Mouse (Mus musculus): ENCODE data around the gene Mfap5. TPM values are rescaled to one million over a fixed set of nuclear protein-coding genes. Genes with fewer than 3 reads are reported as not detected.
"Not testable (repeated sequence)": the region's sequence is repeated elsewhere in the genome, so short reads cannot be mapped to it uniquely, and the experiment has no call there.

Gene Mfap5
- polyA plus RNA-seq, 1 experiment from 2014 or later, result 58.9 TPM

DNA sequence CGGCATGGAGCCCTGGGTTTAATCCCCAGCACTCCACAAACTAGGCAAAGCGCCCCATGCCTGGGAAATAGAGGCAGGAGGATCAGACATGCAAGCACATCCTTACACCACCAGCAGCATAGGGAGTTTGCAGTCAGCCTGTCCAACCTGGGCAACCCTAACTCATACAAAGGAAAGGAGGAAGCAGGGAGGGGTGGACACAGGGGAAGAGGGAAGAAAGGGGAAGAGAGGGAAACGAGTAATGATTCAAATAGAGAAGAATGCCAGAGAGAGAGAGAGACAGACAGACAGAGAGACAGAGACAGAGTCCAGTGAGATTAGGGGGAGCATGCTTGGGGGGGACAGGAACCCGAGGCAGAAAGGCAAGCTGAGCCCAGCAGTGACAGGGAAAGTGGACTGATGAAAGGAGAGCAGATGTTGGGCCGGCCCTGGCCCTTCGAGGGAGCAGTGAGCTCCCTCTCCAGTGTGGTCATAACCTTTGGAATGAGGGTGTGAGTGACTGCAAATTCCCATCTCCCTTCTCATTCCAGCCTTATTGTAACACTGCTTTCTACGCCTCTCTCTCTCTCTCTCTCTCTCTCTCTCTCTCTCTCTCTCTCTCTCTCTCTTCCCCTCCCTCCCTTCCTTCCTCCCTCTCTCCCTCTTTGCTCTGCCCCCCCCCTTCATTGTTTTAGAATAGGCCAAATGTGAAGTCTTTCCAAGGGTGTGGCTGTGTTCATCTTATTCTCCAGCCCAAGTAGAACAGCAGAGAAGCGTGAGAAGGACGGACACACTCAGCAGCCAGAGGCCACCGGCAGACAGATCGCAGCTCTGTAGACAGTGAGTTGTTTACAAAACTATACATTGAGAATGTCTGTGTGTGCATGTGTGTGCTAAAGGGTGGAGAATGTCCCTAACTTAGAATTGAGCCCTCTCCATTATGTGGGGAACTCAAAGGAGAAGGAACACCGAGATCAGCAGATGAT lies 7.6 kb downstream of the Mfap5 start:
- no peak for DNase-seq (ENCODE audit: low spot score)

GRCm38 (mm10) chr6:122514312-122514711 lies 8.7 kb downstream of the Mfap5 start:
- no peak for DNase-seq (ENCODE audit: low spot score)

- DNase-seq (ENCODE audit: low spot score), result not testable (repeated sequence)
These were observed 10.1 kb downstream of the Mfap5 start for GRCm38 (mm10) chr6:122515762-122516161.

DNA sequence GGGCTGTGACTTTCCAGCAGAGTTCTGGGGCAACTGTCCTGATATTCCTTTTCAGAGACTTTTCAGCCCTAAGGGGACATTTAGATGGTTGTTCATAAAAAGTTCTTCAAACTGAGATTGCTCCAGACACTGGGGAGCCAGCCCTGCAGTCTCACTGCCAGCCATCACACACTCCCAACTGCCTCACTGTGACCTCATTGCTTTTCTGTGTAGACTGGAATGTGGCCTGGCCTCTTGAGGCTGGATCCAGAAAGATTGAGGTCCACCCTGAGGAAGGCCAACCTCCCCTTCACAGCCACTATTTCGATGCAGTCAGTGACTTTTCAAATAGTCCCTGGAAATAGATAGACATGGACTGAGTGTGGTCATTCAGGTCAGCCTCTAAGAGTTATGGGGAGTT lies 12.0 kb downstream of the Mfap5 start:
- DNase-seq (ENCODE audit: low spot score), result no peak

DNA sequence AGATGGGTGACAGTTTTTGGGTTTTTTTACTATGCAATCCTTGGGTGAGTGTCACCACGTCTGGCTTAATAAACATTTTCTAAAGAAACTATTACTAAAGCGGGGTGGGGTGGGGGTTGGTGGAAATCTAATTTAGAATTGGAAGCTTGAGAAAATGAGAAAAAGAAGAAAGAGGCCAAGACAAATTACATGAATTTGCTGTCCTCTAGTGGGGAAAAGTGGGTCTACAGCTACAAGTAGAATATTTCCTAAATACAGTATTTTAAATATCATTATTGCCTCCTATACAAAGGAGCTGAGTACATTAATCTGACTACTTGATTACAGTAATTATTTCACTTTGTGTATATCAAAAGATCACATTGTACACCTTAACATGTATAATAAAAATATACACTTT lies 13.7 kb downstream of the Mfap5 start:
- peak; percentile 21 for DNase-seq (ENCODE audit: low spot score)

GRCm38 (mm10) chr6:122522595-122522994 lies 16.9 kb downstream of the Mfap5 start:
- DNase-seq (ENCODE audit: low spot score), result peak; percentile 27

- no peak for DNase-seq (ENCODE audit: low spot score)
These were observed 17.6 kb downstream of the Mfap5 start for GRCm38 (mm10) chr6:122523289-122523688.

DNA sequence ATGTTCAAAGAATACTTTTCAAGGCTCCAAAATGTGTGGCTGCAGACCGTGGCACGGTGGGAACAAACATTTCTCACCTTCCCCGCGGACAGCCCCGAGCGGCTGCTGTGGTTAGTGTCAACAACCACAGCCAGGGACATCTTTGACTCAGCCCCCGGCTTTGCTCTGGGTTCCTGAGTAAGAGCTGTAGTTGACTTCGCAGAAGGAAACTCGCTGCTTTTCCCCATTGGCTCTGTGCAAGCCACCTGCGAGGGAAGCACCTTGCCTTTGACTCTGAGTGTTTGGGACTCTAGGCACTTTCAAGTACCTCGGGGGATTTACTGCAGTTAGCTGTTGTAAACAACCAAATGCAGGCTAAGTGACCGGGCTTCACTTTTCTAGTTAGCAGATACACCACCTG lies 22.0 kb downstream of the Mfap5 start:
- peak; percentile 26 for DNase-seq (ENCODE audit: low spot score)

GRCm38 (mm10) chr6:122528136-122528535 lies 22.5 kb downstream of the Mfap5 start:
- DNase-seq (ENCODE audit: low spot score), result no peak

DNA sequence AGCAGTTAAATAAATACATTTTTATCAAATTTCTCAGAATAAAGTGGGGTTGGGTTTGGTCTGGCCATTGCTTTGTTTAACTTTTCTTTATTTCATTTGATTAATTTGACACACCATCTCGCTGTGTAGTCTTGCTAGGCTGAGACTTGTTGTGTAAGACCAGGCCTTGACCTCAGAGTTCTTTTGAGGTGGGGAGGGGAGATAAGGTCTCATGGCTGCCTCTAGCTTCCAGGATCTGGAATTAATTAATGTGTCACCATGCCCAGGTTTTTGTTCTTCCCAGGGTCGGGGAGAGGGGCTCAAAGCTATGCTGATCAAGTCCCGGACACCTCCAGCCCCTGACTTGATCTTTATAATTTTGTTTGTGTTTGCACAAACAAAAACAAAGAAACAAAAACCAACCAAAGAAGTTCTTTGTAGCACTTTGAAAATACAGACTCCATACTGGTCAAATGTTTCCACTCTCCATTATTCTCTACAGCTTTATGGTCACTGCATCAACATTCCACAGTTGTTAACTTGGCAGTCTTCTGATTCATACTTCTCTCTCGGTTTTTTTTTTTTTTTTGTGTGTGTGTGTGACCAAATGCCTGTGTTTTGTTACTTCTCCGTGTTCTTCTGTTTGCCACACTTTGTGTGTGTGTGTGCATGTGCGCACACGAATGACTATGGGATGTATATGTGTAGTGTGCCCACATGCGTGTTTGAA lies 26.0 kb downstream of the Mfap5 start:
- no peak for DNase-seq (ENCODE audit: low spot score)

GRCm38 (mm10) chr6:122532883-122533302 lies 27.2 kb downstream of the Mfap5 start:
- peak; percentile 51 for DNase-seq (ENCODE audit: low spot score)

DNA sequence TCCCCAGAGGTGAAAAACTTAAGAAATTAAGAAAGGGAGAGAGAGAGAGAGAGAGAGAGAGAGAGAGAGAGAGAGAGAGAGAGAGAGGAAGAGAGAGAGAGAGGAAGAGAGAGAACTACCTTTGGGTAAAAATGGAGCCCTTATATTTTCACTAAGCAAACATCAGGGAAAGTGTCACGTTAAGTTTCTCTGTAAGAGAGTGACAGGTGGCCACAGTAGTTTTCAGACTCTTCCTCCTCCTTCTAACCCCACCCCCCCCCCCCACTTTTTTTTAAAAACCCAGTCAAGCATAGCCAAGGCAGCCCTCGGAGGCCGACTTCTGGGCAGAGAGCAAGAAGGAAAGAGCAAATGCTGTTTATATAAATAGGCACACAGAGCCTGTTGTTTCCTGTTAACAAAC lies 28.4 kb downstream of the Mfap5 start:
- DNase-seq (ENCODE audit: low spot score), result no peak

GRCm38 (mm10) chr6:122539564-122539963 lies 33.9 kb downstream of the Mfap5 start:
- no peak for DNase-seq (ENCODE audit: low spot score)

- DNase-seq (ENCODE audit: low spot score), result not testable (repeated sequence)
These were observed 36.8 kb downstream of the Mfap5 start for GRCm38 (mm10) chr6:122542459-122542858.

- DNase-seq (ENCODE audit: low spot score), result no peak
These were observed 37.9 kb downstream of the Mfap5 start for GRCm38 (mm10) chr6:122543574-122543973.

DNA sequence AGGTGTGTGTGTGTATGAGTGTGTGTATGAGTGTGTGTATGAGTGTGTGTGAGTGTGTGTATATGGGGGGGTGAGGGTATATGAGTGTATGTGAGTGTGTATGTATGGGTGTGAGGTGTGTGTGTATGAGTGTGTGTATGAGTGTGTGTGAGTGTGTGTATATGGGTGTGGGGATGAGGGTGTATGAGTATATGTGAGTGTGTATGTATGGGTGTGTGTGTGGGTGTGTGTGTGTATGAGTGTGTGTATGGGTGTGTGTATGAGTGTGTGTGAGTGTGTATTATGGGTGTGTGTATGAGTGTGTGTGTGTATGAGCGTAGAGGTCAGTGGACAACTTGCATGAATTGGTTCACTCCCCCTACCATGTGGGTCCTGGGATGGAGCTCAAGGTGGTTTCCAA lies 39.0 kb downstream of the Mfap5 start:
- DNase-seq (ENCODE audit: low spot score), result no peak

- no peak for DNase-seq (ENCODE audit: low spot score)
These were observed 39.7 kb downstream of the Mfap5 start for GRCm38 (mm10) chr6:122545289-122545882.

GRCm38 (mm10) chr6:122545948-122546347 lies 40.3 kb downstream of the Mfap5 start:
- no peak for DNase-seq (ENCODE audit: low spot score)

GRCm38 (mm10) chr6:122553606-122554005 lies 48.0 kb downstream of the Mfap5 start, which contains the start of gene Aicda:
Gene Aicda, plus strand, starts transcription at chr6:122553801.
- no peak for DNase-seq (ENCODE audit: low spot score)

GRCm38 (mm10) chr6:122554102-122554501 lies 48.5 kb downstream of the Mfap5 start:
- DNase-seq (ENCODE audit: low spot score), result no peak

DNA sequence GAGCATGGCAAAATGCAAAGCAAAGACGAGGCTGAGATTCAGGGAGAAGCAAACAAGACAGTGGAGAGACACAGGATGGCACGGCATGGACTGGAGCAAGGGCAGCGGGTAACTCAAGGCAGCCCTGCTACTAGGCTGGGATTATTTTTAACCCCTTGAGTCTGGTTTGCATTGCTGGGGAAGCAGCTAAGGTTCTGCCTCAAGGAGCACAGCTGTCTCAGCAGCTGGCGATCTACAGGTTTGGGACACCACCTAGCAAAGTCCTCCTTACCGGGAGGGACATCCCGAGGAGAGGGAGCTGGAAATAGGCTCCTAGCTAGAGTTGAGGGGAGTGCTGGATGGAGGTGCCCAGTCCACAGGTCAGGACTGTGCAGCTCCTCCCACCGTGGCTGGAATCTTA lies 49.6 kb downstream of the Mfap5 start:
- DNase-seq (ENCODE audit: low spot score), result no peak
